Mouse (Mus musculus) liver, adult 2 months (tissue): Measurements from ENCODE around the gene Vars2. TPM values are rescaled to one million over a fixed set of nuclear protein-coding genes. Genes with fewer than 3 reads are reported as not detected.
A peak's percentile ranks its signal among the peaks of the same experiment; 100 is the strongest.

ENCODE experiments used
- DNase-seq: peaks from one replicate; pipeline ENCODE4 v3.0.0-alpha.2; 2011; ENCODE audit warnings: low read depth, low spot score; ENCODE audit errors: extremely low read depth
- H3K27ac ChIP-seq: fragments of 200-500 bp; replicated peaks from 2 replicates; pipeline ENCODE4 v1.5.1; 2012; ENCODE audit warnings: low read depth, mild to moderate bottlenecking, control low read depth, inconsistent platforms, low read length; ENCODE audit not compliant: insufficient read depth
- H3K27me3 ChIP-seq: fragments of 200-500 bp; 2 replicates; pipeline ENCODE4 v1.6.1; 2012; ENCODE audit warnings: mild to moderate bottlenecking, moderate library complexity, low read length, inconsistent platforms; ENCODE audit not compliant: control insufficient read depth, insufficient read depth
- H3K36me3 ChIP-seq: fragments of 200-500 bp; 2 replicates; pipeline ENCODE4 v1.6.1; 2012; ENCODE audit warnings: low read length, inconsistent platforms; ENCODE audit not compliant: control insufficient read depth, insufficient read depth
- H3K4me1 ChIP-seq: fragments of 200-500 bp; 2 replicates; pipeline ENCODE4 v1.6.1; 2011; ENCODE audit warnings: low read length; ENCODE audit not compliant: control insufficient read depth, insufficient read depth
- H3K4me3 ChIP-seq: fragments of 200-500 bp; 2 replicates; pipeline ENCODE4 v1.5.1; 2011; ENCODE audit warnings: low read depth, mild to moderate bottlenecking, control low read depth, low read length, moderate library complexity; ENCODE audit not compliant: insufficient read depth
- H3K79me2 ChIP-seq: fragments of 200-500 bp; 2 replicates; pipeline ENCODE4 v1.6.1; 2012; ENCODE audit warnings: inconsistent platforms, mild to moderate bottlenecking, low read length, moderate library complexity; ENCODE audit not compliant: control insufficient read depth, insufficient read depth
- H3K9ac ChIP-seq: fragments of 200-500 bp; 2 replicates; pipeline ENCODE4 v1.6.1; 2012; ENCODE audit warnings: low read depth, mild to moderate bottlenecking, control low read depth, inconsistent platforms, low read length
- CTCF ChIP-seq: fragments of 200-500 bp; IDR thresholded peaks from 2 replicates; pipeline ENCODE4 v1.5.1; 2011; ENCODE audit warnings: low read depth, low read length, control low read depth
- POLR2A ChIP-seq: fragments of 200-500 bp; IDR thresholded peaks from 2 replicates; pipeline ENCODE4 v1.6.1; 2011; ENCODE audit warnings: low read length, control low read depth; ENCODE audit not compliant: insufficient read depth; ENCODE audit errors: extremely low read depth
- WGBS: fragments of 180-500 bp; shearing (Covaris S2); methylation state at CpG from one replicate; pipeline ENCODE4 v1.1.7; 2018; 5-methylcytosine and 5-hydroxymethylcytosine counted together
- polyA plus RNA-seq: library from polyadenylated mRNA; depleted of rRNA; stranded (reverse); fragments of >200 nt; gene quantifications from 2 replicates; pipeline ENCODE4 v1.2.3, GENCODE M21; 2012
- total RNA-seq: library from RNA; depleted of rRNA; stranded (reverse); fragments of >200 nt; gene quantifications from 2 replicates; pipeline ENCODE4 v1.2.3, GENCODE M21; 2014

Vars2 gene
- total and polyA plus RNA-seq, 2 experiments, result 6.6 to 29.6 TPM

DNA sequence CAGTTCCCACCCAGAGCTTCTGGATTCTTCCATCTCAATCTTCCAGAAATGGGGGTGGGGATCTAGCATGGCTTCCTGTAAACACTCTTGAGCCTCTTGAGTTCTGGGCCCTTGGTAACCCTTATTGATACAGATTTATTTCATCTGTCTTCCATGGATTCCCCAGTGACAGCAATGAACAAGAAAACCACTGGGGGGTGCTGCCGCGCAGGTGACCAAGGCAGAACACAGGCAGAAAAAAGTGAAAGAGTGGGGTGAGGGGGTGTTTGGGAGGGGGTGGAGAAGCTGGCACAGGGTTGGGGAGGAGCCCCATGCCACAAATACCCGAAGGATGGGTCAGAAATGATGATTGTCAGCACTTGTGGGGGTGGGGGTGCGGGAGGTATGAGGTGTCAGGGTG lies 38.4 kb upstream of the Vars2 start:
- no peaks in the 10 kb centered on the region for H3K36me3 ChIP-seq
- no peak overlapping the region for H3K9ac ChIP-seq
- no peaks in the 10 kb centered on the region for H3K4me1 ChIP-seq
- H3K27ac ChIP-seq, result no peak overlapping the region
- no peak overlapping the region for H3K4me3 ChIP-seq
- TF ChIP-seq POLR2A (no peak), CTCF (peak; percentile 72)
- no peaks in the 10 kb centered on the region for H3K79me2 ChIP-seq
- no peak for DNase-seq
- 32% methylated on average over 4 of the region's 4 CpGs for WGBS
- H3K27me3 ChIP-seq, result peaks cover 3% of the 10 kb centered on the region; the same call in 1 of the 2 replicates

DNA sequence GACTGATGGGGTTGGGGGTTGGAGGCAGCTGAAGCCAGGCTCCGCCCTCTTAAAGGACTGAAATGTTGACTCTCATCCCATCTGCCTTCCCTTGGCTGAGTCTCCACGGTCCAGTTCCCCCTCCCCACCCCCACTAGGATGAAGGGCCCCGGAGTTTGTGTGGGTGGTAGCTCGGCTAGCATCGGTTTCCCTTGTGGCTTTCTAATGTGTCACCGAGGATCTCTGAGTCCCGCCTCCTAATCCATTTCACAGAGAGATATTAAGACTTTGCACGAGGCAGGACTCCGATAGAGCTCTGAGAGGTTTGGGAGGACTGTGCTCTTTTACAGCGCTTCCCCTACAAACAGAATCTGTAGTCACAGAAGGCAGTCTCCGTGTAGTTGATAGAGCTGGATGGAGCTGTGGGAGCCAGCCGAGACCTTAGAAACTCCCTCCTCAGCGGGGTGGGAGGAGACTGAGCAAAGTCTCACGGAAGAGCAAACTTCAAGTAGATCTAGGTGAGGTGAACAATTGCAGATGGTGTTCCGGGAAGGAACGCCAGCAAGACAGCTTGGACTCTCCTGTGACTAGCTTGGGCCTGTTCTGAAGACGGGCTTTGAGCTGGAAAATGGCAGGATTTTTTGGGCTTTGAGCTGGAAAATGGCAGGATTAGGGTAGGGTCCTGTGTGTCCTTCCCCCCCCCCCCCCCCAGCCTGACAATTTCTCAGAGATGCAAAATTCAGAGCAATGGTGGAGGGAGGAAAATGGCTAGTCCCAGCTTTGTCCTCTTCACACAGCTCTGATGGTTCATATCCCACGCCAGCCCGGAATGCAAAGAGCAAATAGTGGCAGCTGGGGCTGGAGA lies 37.5 kb upstream of the Vars2 start, which contains the start of gene Ddr1:
Gene Ddr1 (minus strand): TSS at position 1 of the 844 bp plus-strand sequence.
- no peak within 1 kb of the TSS for H3K9ac ChIP-seq
- no peak within 1 kb of the TSS for H3K4me3 ChIP-seq
- no peak for DNase-seq
- no peak within 1 kb of the TSS for H3K27ac ChIP-seq
- H3K27me3 ChIP-seq, result peaks cover 5% of the 10 kb centered on the region
- no peaks in the 10 kb centered on the region for H3K36me3 ChIP-seq
- H3K79me2 ChIP-seq, result no peaks in the 10 kb centered on the region
- H3K4me1 ChIP-seq, result no peaks in the 10 kb centered on the region; the same call in 1 of the 2 replicates
- TF ChIP-seq POLR2A, result no peak
- TF ChIP-seq CTCF, result no peak
- WGBS, result 16% methylated on average over 19 of the region's 19 CpGs

DNA sequence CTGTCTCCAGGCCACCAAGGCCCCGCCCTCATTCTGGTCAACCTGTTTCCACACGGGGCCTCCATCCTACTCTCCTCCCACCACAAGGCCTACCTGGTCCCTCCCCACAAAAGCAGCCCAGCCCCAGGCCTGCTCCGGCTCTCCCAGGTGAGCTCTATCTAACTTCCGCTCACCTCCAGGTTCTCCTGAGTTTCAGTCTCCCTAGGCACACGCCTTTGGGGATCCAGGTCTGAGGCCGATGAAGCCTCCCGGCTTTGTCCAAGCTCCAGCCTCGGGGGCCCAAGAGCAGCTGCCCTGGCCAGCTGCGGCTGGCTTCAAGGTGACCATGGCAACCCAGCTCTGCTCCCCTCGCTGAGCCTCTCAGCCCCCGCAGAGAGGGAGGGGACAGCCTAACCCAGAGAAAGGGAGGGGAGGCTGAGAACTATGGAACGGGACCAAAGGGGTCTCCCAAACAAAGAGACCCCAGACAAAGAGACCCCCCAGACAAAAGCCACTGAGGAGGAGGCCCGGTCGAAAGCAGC lies 36.4 kb upstream of the Vars2 start:
- Histone ChIP-seq H3K27ac (no peak overlapping the region), H3K4me3 (no peak overlapping the region), H3K9ac (no peak overlapping the region), H3K27me3 (peaks cover 5% of the 10 kb centered on the region), H3K4me1 (no peaks in the 10 kb centered on the region; the same call in 1 of the 2 replicates), H3K36me3 (no peaks in the 10 kb centered on the region), H3K79me2 (no peaks in the 10 kb centered on the region)
- 28% methylated on average over 14 of the region's 14 CpGs for WGBS
- no peak for DNase-seq
- no peak for TF ChIP-seq CTCF
- TF ChIP-seq POLR2A, result no peak

DNA sequence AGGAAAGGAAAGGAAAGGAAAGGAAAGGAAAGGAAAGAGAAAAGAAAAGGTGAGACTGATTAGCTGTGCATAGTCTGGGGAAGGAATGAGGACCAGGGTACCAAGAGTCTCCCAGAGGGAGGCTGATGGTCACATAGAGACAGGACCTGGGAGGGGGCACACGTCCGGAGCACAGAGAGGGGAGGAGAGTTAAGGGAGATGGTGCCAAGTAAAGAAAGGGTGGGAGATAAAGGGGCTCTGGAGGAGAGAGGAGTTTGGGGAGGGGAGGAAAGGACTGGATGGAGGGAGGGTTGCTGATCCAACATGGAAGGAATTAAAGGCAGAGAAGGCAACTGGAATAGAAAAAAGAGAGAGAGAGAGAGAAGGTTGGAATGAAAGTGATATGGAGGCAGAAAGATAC lies 35.7 kb upstream of the Vars2 start:
- Histone ChIP-seq H3K36me3 (no peaks in the 10 kb centered on the region), H3K79me2 (no peaks in the 10 kb centered on the region), H3K4me1 (no peaks in the 10 kb centered on the region; the same call in 1 of the 2 replicates), H3K27ac (no peak overlapping the region), H3K27me3 (peaks cover 5% of the 10 kb centered on the region), H3K9ac (no peak overlapping the region), H3K4me3 (no peak overlapping the region)
- WGBS, result 61% methylated on average over 2 of the region's 2 CpGs
- DNase-seq, result no peak
- TF ChIP-seq POLR2A (no peak), CTCF (no peak)

DNA sequence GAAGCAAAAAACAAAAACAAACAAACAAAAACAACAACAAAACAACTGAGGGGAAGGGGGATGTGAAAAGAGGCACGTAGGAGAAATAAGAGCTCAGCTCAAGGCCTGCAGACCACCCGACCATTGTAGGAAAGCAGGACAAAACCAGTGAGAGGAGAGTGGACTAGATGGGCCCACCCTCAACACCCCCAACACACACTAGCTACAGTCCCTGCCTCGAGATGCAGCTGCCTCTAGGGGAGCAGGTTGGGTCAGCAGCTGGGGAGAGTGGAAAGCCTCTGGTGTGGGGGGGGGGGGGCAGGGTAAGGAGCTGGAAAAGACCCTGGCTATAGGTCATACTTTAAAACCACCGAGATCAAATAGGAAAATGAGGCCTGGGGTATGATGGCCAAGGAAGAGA lies 35.2 kb upstream of the Vars2 start:
- DNase-seq, result no peak
- no peak overlapping the region for H3K27ac ChIP-seq
- TF ChIP-seq CTCF, result no peak
- no peak for TF ChIP-seq POLR2A
- 66% methylated on average over 4 of the region's 4 CpGs for WGBS
- H3K9ac ChIP-seq, result no peak overlapping the region
- peaks cover 5% of the 10 kb centered on the region for H3K27me3 ChIP-seq
- H3K79me2 ChIP-seq, result no peaks in the 10 kb centered on the region
- H3K36me3 ChIP-seq, result no peaks in the 10 kb centered on the region
- H3K4me1 ChIP-seq, result no peaks in the 10 kb centered on the region; the same call in 1 of the 2 replicates
- no peak overlapping the region for H3K4me3 ChIP-seq

DNA sequence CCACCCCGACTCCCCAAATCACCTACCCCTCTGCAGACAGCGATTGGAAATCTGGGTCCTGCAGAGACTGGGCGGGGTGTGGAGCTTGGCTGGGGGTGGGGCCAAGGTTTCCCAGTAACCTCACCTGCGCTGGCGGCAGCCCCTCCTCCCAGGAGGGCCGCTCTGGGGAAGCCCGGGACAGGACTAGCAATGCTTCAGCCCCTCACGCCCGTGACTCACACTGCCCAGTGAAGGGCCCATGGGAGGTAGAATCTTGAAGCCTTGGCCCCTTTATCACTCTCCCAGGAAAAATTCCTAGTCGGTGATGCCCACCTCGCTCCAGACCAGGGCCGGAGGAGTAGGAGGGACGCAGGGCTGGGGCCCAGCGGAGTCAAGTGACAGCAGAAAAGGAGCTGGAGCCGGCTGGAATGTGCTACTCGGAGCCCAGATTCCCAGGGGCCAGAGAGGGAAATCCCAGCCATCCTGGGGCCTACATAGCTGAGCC lies 34.6 kb upstream of the Vars2 start:
- Histone ChIP-seq H3K9ac (0 out of 2 replicates have a peak overlapping the region, but pooled peaks have one; percentile 6), H3K27ac (no peak overlapping the region), H3K79me2 (no peaks in the 10 kb centered on the region), H3K27me3 (peaks cover 5% of the 10 kb centered on the region), H3K36me3 (no peaks in the 10 kb centered on the region), H3K4me1 (no peaks in the 10 kb centered on the region; the same call in 1 of the 2 replicates), H3K4me3 (no peak overlapping the region)
- 37% methylated on average over 16 of the region's 16 CpGs for WGBS
- no peak for TF ChIP-seq CTCF
- no peak for TF ChIP-seq POLR2A
- no peak for DNase-seq
